Mouse (Mus musculus): Measurements from ENCODE around the gene Dppa2.

Dppa2 gene

GRCm38 (mm10) chr16:48335326-48335725 is 31.6 kb downstream of the Dppa2 start:
- no peak for DNase-seq (ENCODE audit: low read depth, low spot score)

- DNase-seq (ENCODE audit: low read depth, low spot score) = no peak
Observed at GRCm38 (mm10) chr16:48344193-48344592, 40.5 kb downstream of the Dppa2 start.

- no peak for DNase-seq (ENCODE audit: low read depth, low spot score)
Observed at GRCm38 (mm10) chr16:48347246-48347645, 43.5 kb downstream of the Dppa2 start.

- DNase-seq (ENCODE audit: low read depth, low spot score) = no peak
Observed at GRCm38 (mm10) chr16:48355716-48356115, 52.0 kb downstream of the Dppa2 start.

GRCm38 (mm10) chr16:48356417-48356816 is 52.7 kb downstream of the Dppa2 start:
- no peak for DNase-seq (ENCODE audit: low read depth, low spot score)

GRCm38 (mm10) chr16:48360887-48361286 is 57.2 kb downstream of the Dppa2 start:
- no peak for DNase-seq (ENCODE audit: low read depth, low spot score)

GRCm38 (mm10) chr16:48366801-48367200 is 63.1 kb downstream of the Dppa2 start:
- no peak for DNase-seq (ENCODE audit: low read depth, low spot score)

GRCm38 (mm10) chr16:48368096-48368495 is 64.4 kb downstream of the Dppa2 start:
- no peak for DNase-seq (ENCODE audit: low read depth, low spot score)
